Mouse (Mus musculus) hindbrain, embryonic 12.5 days (tissue): ENCODE data around the gene Klf15. TPM values are rescaled to one million over a fixed set of nuclear protein-coding genes. Genes with fewer than 3 reads are reported as not detected.

Experiments used
- polyA plus RNA-seq: library from polyadenylated mRNA; unstranded; fragments of >200 nt; fragmentation: Nextera tagmentation; extraction: Ambion mirVana; gene quantifications from 2 replicates; pipeline ENCODE4 v1.2.1, GENCODE M21; 2016

The Klf15 gene
- polyA plus RNA-seq, 1 experiment from 2014 or later = 6.3 TPM

Other genes starting within 250 kb of the Klf15 start
- gene Vmn1r53, start 238.1 kb upstream of the Klf15 start, polyA plus RNA-seq = not detected in 2 replicates
- 0.08 TPM in 1 of 2 replicates, not detected in the other for gene Vmn1r54, start 216.3 kb upstream of the Klf15 start, polyA plus RNA-seq
- not detected in 2 replicates for gene BC048671, start 161.4 kb upstream of the Klf15 start, polyA plus RNA-seq
- 0.17 TPM in 1 of 2 replicates, not detected in the other for gene Chst13, start 137.4 kb upstream of the Klf15 start, polyA plus RNA-seq
- gene Uroc1, start 129.3 kb upstream of the Klf15 start, polyA plus RNA-seq = not detected in 2 replicates
- 13.0 and 16.4 TPM in 2 replicates for gene Zxdc, start 93.1 kb upstream of the Klf15 start, polyA plus RNA-seq
- 2.8 and 3.8 TPM in 2 replicates for gene Cfap100, start 33.8 kb upstream of the Klf15 start, polyA plus RNA-seq
- gene Aldh1l1, start 23.9 kb downstream of the Klf15 start, polyA plus RNA-seq = 13.0 and 19.4 TPM in 2 replicates
- gene Slc41a3, start 142.1 kb downstream of the Klf15 start, polyA plus RNA-seq = 3.6 TPM in 2 replicates